Mouse (Mus musculus) heart, embryonic 14.5 days (tissue): ENCODE measurements around the gene Six6. TPM values are rescaled to one million over a fixed set of nuclear protein-coding genes. Genes with fewer than 3 reads are reported as not detected.

Experiments used
- ATAC-seq: fragments of 200-750 bp; cut with Nextera tagmentation; 2 replicates; pipeline ENCODE4 v1.8.0; 2017; ENCODE audit warnings: low read depth, moderate TSS enrichment; ENCODE audit not compliant: insufficient number of reproducible peaks, insufficient read depth, low FRiP score
- H3K27ac ChIP-seq, 2 experiments: fragments of 200-500 bp in 1 of 2; fragments of 300-500 bp in 1 of 2; sonication (generic) in 1 of 2; replicated peaks in 1 of 2; 2 replicates each; pipeline ENCODE4 v1.5.1; 2012 to 2014; ENCODE audit warnings: low read depth in 2 of 2, low read length in 2 of 2, control low read depth in 1 of 2, mild to moderate bottlenecking in 1 of 2, mixed read lengths in 1 of 2; ENCODE audit not compliant: control insufficient read depth in 1 of 2, insufficient read depth in 1 of 2
- H3K27me3 ChIP-seq: fragments of 300-500 bp; sonication (generic); 2 replicates; pipeline ENCODE4 v1.6.1; 2014; ENCODE audit warnings: mild to moderate bottlenecking, low read length, control low read depth; ENCODE audit not compliant: control insufficient read depth, insufficient read depth
- H3K36me3 ChIP-seq: fragments of 300-500 bp; sonication (generic); 2 replicates; pipeline ENCODE4 v1.6.1; 2014; ENCODE audit warnings: mild to moderate bottlenecking, control low read depth, low read length, mixed read lengths; ENCODE audit not compliant: control insufficient read depth, insufficient read depth
- H3K4me1 ChIP-seq, 2 experiments: fragments of 200-500 bp in 1 of 2; fragments of 300-500 bp in 1 of 2; sonication (generic) in 1 of 2; 2 replicates each; pipeline ENCODE4 v1.6.1; 2012 to 2014; ENCODE audit warnings: low read length in 2 of 2, control low read depth in 1 of 2, mixed read lengths in 1 of 2; ENCODE audit not compliant: control insufficient read depth in 2 of 2, insufficient read depth in 2 of 2
- H3K4me2 ChIP-seq: fragments of 300-500 bp; sonication (generic); 2 replicates; pipeline ENCODE4 v1.6.1; 2014; ENCODE audit warnings: mild to moderate bottlenecking, low read length
- H3K4me3 ChIP-seq, 2 experiments: fragments of 200-500 bp in 1 of 2; fragments of 300-500 bp in 1 of 2; sonication (generic) in 1 of 2; 2 replicates each; pipeline ENCODE4 v1.5.1; 2012 to 2014; ENCODE audit warnings: low read length in 2 of 2, mild to moderate bottlenecking in 2 of 2, control low read depth in 1 of 2, low read depth in 1 of 2, moderate library complexity in 1 of 2; ENCODE audit not compliant: control insufficient read depth in 1 of 2, insufficient read depth in 1 of 2
- H3K9ac ChIP-seq: fragments of 300-500 bp; sonication (generic); 2 replicates; pipeline ENCODE4 v1.6.1; 2014; ENCODE audit warnings: mild to moderate bottlenecking, low read length
- H3K9me3 ChIP-seq: fragments of 300-500 bp; sonication (generic); 2 replicates; pipeline ENCODE4 v1.6.1; 2016; ENCODE audit warnings: low read length, control low read depth; ENCODE audit not compliant: control insufficient read depth
- WGBS: fragments of 180-500 bp; shearing (Covaris S2); extraction: QIAGEN DNeasy Blood & Tissue Kit; methylation state at CpG from one replicate; pipeline ENCODE4 v1.1.7; 2014; 5-methylcytosine and 5-hydroxymethylcytosine counted together
- polyA plus RNA-seq: library from polyadenylated mRNA; unstranded; fragments of >200 nt; fragmentation: Nextera tagmentation; extraction: Ambion mirVana; gene quantifications from 2 replicates; pipeline ENCODE4 v1.2.1, GENCODE M21; 2014

Gene Six6
- polyA plus RNA-seq, 1 experiment from 2014 or later: not detected

- WGBS: 54% methylated on average over 6 of the region's 6 CpGs
- no peak for ATAC-seq
- Histone ChIP-seq H3K9ac (no peak overlapping the region), H3K4me3 (no peak overlapping the region), H3K27me3 (no peaks in the 10 kb centered on the region), H3K4me1 (peaks cover 7 to 10% of the 10 kb centered on the region in 2 experiments), H3K36me3 (no peaks in the 10 kb centered on the region), H3K4me2 (no peak overlapping the region), H3K27ac (no peak overlapping the region), H3K9me3 (no peaks in the 10 kb centered on the region)
These were observed 18.2 kb downstream of the Six6 start for GRCm38 (mm10) chr12:72957829-72958424.

- no peaks in the 10 kb centered on the region for H3K9me3 ChIP-seq
- H3K4me3 ChIP-seq: no peak overlapping the region
- no peak for ATAC-seq
- no peak overlapping the region for H3K4me2 ChIP-seq
- no peak overlapping the region for H3K27ac ChIP-seq
- 87% methylated on average over 3 of the region's 3 CpGs for WGBS
- H3K9ac ChIP-seq: no peak overlapping the region
- H3K27me3 ChIP-seq: no peaks in the 10 kb centered on the region
- no peaks in the 10 kb centered on the region for H3K36me3 ChIP-seq
- peaks cover 5 to 10% of the 10 kb centered on the region in 2 experiments for H3K4me1 ChIP-seq
These were observed 18.8 kb downstream of the Six6 start for GRCm38 (mm10) chr12:72958446-72958845.

DNA sequence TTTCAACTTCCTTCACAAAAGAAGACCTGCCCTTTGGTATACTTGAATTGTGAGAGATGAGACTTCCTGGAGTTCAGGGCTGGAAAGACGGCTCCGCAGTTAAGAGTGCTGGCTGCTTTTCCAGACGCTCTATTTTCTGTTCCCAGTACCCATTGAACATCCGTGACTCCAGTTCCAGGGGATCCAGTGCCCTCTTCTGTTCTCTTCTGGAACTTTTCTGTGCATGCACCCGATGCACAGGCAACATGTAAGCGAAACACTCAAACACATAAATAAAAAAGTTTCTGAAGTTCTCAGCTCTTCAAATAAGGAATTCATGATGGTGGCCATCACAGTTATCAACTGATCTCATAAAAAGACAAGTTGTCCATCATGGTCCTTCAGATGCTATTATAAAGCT is 23.1 kb downstream of the Six6 start:
- no peaks in the 10 kb centered on the region for H3K36me3 ChIP-seq
- no peak overlapping the region for H3K4me2 ChIP-seq
- no peak overlapping the region for H3K4me3 ChIP-seq
- H3K9me3 ChIP-seq: no peaks in the 10 kb centered on the region
- WGBS: 66% methylated on average over 6 of the region's 6 CpGs
- no peaks in the 10 kb centered on the region for H3K4me1 ChIP-seq
- H3K27ac ChIP-seq: no peak overlapping the region
- no peak overlapping the region for H3K9ac ChIP-seq
- no peaks in the 10 kb centered on the region for H3K27me3 ChIP-seq
- ATAC-seq: no peak

- H3K27me3 ChIP-seq: 0 out of 2 replicates have a peak, but pooled peaks cover 3% of the 10 kb centered on the region
These were observed 27.8 kb downstream of the Six6 start for GRCm38 (mm10) chr12:72967541-72967940.

GRCm38 (mm10) chr12:72970620-72971019 is 30.9 kb downstream of the Six6 start:
- Histone ChIP-seq H3K9ac (no peak overlapping the region), H3K4me1 (no peaks in the 10 kb centered on the region), H3K27ac (no peak overlapping the region), H3K4me2 (no peak overlapping the region), H3K27me3 (0 out of 2 replicates have a peak, but pooled peaks cover 7% of the 10 kb centered on the region), H3K9me3 (no peaks in the 10 kb centered on the region), H3K36me3 (no peaks in the 10 kb centered on the region), H3K4me3 (no peak overlapping the region)
- ATAC-seq: no peak
- 59% methylated on average over 14 of the region's 14 CpGs for WGBS

More at GRCm38 (mm10) chr12:72967541-72967940, 27.8 kb downstream of the Six6 start:
- no peak for ATAC-seq
- H3K36me3 ChIP-seq: no peaks in the 10 kb centered on the region
- H3K9me3 ChIP-seq: no peaks in the 10 kb centered on the region
- no peak overlapping the region for H3K9ac ChIP-seq
- H3K4me2 ChIP-seq: no peak overlapping the region
- H3K4me1 ChIP-seq: no peaks in the 10 kb centered on the region
- 77% methylated on average over 7 of the region's 7 CpGs for WGBS
- no peak overlapping the region for H3K27ac ChIP-seq
- H3K4me3 ChIP-seq: no peak overlapping the region

- WGBS: 2% methylated on average over 6 of the region's 6 CpGs
- Histone ChIP-seq H3K27ac (no peak overlapping the region), H3K4me1 (peaks cover 3 to 5% of the 10 kb centered on the region in 2 experiments; a peak in 2 of 4 replicates), H3K4me3 (no peak overlapping the region), H3K9me3 (no peaks in the 10 kb centered on the region), H3K27me3 (0 out of 2 replicates have a peak, but pooled peaks cover 7% of the 10 kb centered on the region), H3K9ac (no peak overlapping the region), H3K36me3 (no peaks in the 10 kb centered on the region), H3K4me2 (no peak overlapping the region)
- ATAC-seq: no peak
These were observed 33.5 kb downstream of the Six6 start for GRCm38 (mm10) chr12:72973161-72973560.

DNA sequence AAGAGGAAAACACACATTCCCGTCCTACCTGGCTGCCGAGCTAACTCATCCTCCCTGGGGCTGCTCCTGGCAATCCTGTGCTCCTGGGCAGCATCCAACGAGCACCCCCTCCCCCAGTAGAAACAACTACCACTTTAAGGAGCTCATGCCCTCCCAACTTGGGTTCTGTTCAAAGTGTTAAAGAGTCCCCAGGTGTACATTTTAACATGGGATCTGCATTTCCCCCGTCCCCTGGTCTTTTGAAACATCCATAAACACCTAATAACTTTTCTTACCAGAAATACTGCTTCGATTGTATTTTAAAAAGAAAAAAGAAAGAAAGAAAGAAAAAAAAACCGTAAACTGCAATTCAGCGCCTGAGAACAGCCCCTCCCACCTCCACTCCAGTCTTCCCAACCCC is 36.5 kb downstream of the Six6 start:
- 2% methylated on average over 7 of the region's 7 CpGs for WGBS
- Histone ChIP-seq H3K36me3 (no peaks in the 10 kb centered on the region), H3K4me1 (peaks cover 3 to 5% of the 10 kb centered on the region in 2 experiments; a peak in 2 of 4 replicates), H3K9ac (peak overlapping the region; percentile 57), H3K27me3 (0 out of 2 replicates have a peak, but pooled peaks cover 7% of the 10 kb centered on the region), H3K9me3 (no peaks in the 10 kb centered on the region), H3K27ac (no peak overlapping the region), H3K4me2 (peak overlapping the region; percentile 79), H3K4me3 (peak overlapping the region in 1 of 2 experiments; percentile 40; a peak in 2 of 4 replicates)
- ATAC-seq: no peak
